Mouse (Mus musculus): ENCODE measurements around the gene Zp1.

Zp1 gene

GRCm38 (mm10) chr19:10916506-10916905 lies 3.9 kb downstream of the Zp1 start:
- no peaks in the 10 kb centered on the region for H3K9me3 ChIP-seq (ENCODE audit: low read length)
- no peak overlapping the region for H3K4me3 ChIP-seq (replicated peaks; ENCODE audit: low read length)
- peaks cover 15% of the 10 kb centered on the region for H3K27me3 ChIP-seq (ENCODE audit: insufficient read depth, low read length)
- no peaks in the 10 kb centered on the region for H3K36me3 ChIP-seq (ENCODE audit: insufficient read depth, low read length)
- peaks cover 34% of the 10 kb centered on the region for H3K4me1 ChIP-seq (replicated peaks; ENCODE audit: low read depth, low read length)
- TF ChIP-seq CTCF (conservative IDR thresholded peaks at IDR 0.05; ENCODE audit: low read length) (no peak), POU5F1 (IDR thresholded peaks at IDR 0.05; ENCODE audit: borderline replicate concordance, low read length) (no peak), NANOG (IDR thresholded peaks at IDR 0.05; ENCODE audit: borderline replicate concordance, low read length) (no peak)

- Histone ChIP-seq H3K27me3 (ENCODE audit: insufficient read depth, low read length) (peaks cover 11% of the 10 kb centered on the region), H3K36me3 (ENCODE audit: insufficient read depth, low read length) (no peaks in the 10 kb centered on the region), H3K9me3 (ENCODE audit: low read length) (no peaks in the 10 kb centered on the region), H3K4me1 (replicated peaks; ENCODE audit: low read depth, low read length) (peaks cover 24% of the 10 kb centered on the region), H3K4me3 (replicated peaks; ENCODE audit: low read length) (no peak overlapping the region)
- TF ChIP-seq CTCF (conservative IDR thresholded peaks at IDR 0.05; ENCODE audit: low read length), result no peak
- TF ChIP-seq POU5F1 (IDR thresholded peaks at IDR 0.05; ENCODE audit: borderline replicate concordance, low read length), result no peak
These were observed 5.6 kb downstream of the Zp1 start for GRCm38 (mm10) chr19:10914870-10915269.

GRCm38 (mm10) chr19:10914291-10914690 lies 6.1 kb downstream of the Zp1 start:
- TF ChIP-seq NANOG (IDR thresholded peaks at IDR 0.05; ENCODE audit: borderline replicate concordance, low read length) (no peak), POU5F1 (IDR thresholded peaks at IDR 0.05; ENCODE audit: borderline replicate concordance, low read length) (no peak), CTCF (conservative IDR thresholded peaks at IDR 0.05; ENCODE audit: low read length) (no peak)
- Histone ChIP-seq H3K36me3 (ENCODE audit: insufficient read depth, low read length) (peaks cover 4% of the 10 kb centered on the region), H3K27me3 (ENCODE audit: insufficient read depth, low read length) (peaks cover 11% of the 10 kb centered on the region), H3K9me3 (ENCODE audit: low read length) (no peaks in the 10 kb centered on the region), H3K4me1 (replicated peaks; ENCODE audit: low read depth, low read length) (peaks cover 18% of the 10 kb centered on the region), H3K4me3 (replicated peaks; ENCODE audit: low read length) (no peak overlapping the region)

- peaks cover 54% of the 10 kb centered on the region for H3K36me3 ChIP-seq (ENCODE audit: insufficient read depth, low read length)
- H3K9me3 ChIP-seq (ENCODE audit: low read length), result no peaks in the 10 kb centered on the region
- TF ChIP-seq NANOG (IDR thresholded peaks at IDR 0.05; ENCODE audit: borderline replicate concordance, low read length) (no peak), CTCF (conservative IDR thresholded peaks at IDR 0.05; ENCODE audit: low read length) (no peak), POU5F1 (IDR thresholded peaks at IDR 0.05; ENCODE audit: borderline replicate concordance, low read length) (no peak)
- H3K27me3 ChIP-seq (ENCODE audit: insufficient read depth, low read length), result no peaks in the 10 kb centered on the region
- H3K4me1 ChIP-seq (replicated peaks; ENCODE audit: low read depth, low read length), result peaks cover 13% of the 10 kb centered on the region
- no peak overlapping the region for H3K4me3 ChIP-seq (replicated peaks; ENCODE audit: low read length)
These were observed 11.2 kb downstream of the Zp1 start for GRCm38 (mm10) chr19:10909087-10909721.

- Histone ChIP-seq H3K4me3 (replicated peaks; ENCODE audit: low read length) (no peak overlapping the region), H3K36me3 (ENCODE audit: insufficient read depth, low read length) (peaks cover 67% of the 10 kb centered on the region), H3K4me1 (replicated peaks; ENCODE audit: low read depth, low read length) (peaks cover 14% of the 10 kb centered on the region), H3K9me3 (ENCODE audit: low read length) (no peaks in the 10 kb centered on the region), H3K27me3 (ENCODE audit: insufficient read depth, low read length) (no peaks in the 10 kb centered on the region)
- no peak for TF ChIP-seq POU5F1 (IDR thresholded peaks at IDR 0.05; ENCODE audit: borderline replicate concordance, low read length)
- TF ChIP-seq NANOG (IDR thresholded peaks at IDR 0.05; ENCODE audit: borderline replicate concordance, low read length), result no peak
- peak; percentile 99 for TF ChIP-seq CTCF (conservative IDR thresholded peaks at IDR 0.05; ENCODE audit: low read length)
These were observed 12.5 kb downstream of the Zp1 start for GRCm38 (mm10) chr19:10907891-10908290.

- Histone ChIP-seq H3K9me3 (ENCODE audit: low read length) (no peaks in the 10 kb centered on the region), H3K36me3 (ENCODE audit: insufficient read depth, low read length) (peaks cover 90% of the 10 kb centered on the region), H3K4me1 (replicated peaks; ENCODE audit: low read depth, low read length) (peaks cover 14% of the 10 kb centered on the region), H3K4me3 (replicated peaks; ENCODE audit: low read length) (no peak overlapping the region), H3K27me3 (ENCODE audit: insufficient read depth, low read length) (no peaks in the 10 kb centered on the region)
- TF ChIP-seq CTCF (conservative IDR thresholded peaks at IDR 0.05; ENCODE audit: low read length) (no peak), POU5F1 (IDR thresholded peaks at IDR 0.05; ENCODE audit: borderline replicate concordance, low read length) (no peak), NANOG (IDR thresholded peaks at IDR 0.05; ENCODE audit: borderline replicate concordance, low read length) (no peak)
These were observed 14.8 kb downstream of the Zp1 start for GRCm38 (mm10) chr19:10905728-10906000.

GRCm38 (mm10) chr19:10904927-10905727 lies 15.3 kb downstream of the Zp1 start:
- H3K4me3 ChIP-seq (replicated peaks; ENCODE audit: low read length), result no peak overlapping the region
- peaks cover 14% of the 10 kb centered on the region for H3K4me1 ChIP-seq (replicated peaks; ENCODE audit: low read depth, low read length)
- no peaks in the 10 kb centered on the region for H3K9me3 ChIP-seq (ENCODE audit: low read length)
- no peaks in the 10 kb centered on the region for H3K27me3 ChIP-seq (ENCODE audit: insufficient read depth, low read length)
- no peak for TF ChIP-seq NANOG (IDR thresholded peaks at IDR 0.05; ENCODE audit: borderline replicate concordance, low read length)
- TF ChIP-seq POU5F1 (IDR thresholded peaks at IDR 0.05; ENCODE audit: borderline replicate concordance, low read length), result no peak
- TF ChIP-seq CTCF (conservative IDR thresholded peaks at IDR 0.05; ENCODE audit: low read length), result no peak
- H3K36me3 ChIP-seq (ENCODE audit: insufficient read depth, low read length), result peaks cover 95% of the 10 kb centered on the region

- H3K4me3 ChIP-seq (replicated peaks; ENCODE audit: low read length), result no peak overlapping the region
- H3K36me3 ChIP-seq (ENCODE audit: insufficient read depth, low read length), result peaks cover 99% of the 10 kb centered on the region
- peaks cover 14% of the 10 kb centered on the region for H3K4me1 ChIP-seq (replicated peaks; ENCODE audit: low read depth, low read length)
- TF ChIP-seq NANOG (IDR thresholded peaks at IDR 0.05; ENCODE audit: borderline replicate concordance, low read length), result no peak
- no peak for TF ChIP-seq POU5F1 (IDR thresholded peaks at IDR 0.05; ENCODE audit: borderline replicate concordance, low read length)
- TF ChIP-seq CTCF (conservative IDR thresholded peaks at IDR 0.05; ENCODE audit: low read length), result no peak
- H3K27me3 ChIP-seq (ENCODE audit: insufficient read depth, low read length), result no peaks in the 10 kb centered on the region
- no peaks in the 10 kb centered on the region for H3K9me3 ChIP-seq (ENCODE audit: low read length)
These were observed 15.9 kb downstream of the Zp1 start for GRCm38 (mm10) chr19:10904512-10904911.

Measured in E14TG2a.4 (cell line).